Mouse (Mus musculus) hematopoietic stem cell, adult 5-6 weeks (primary cell): ENCODE results near the gene Gm9195. TPM values are rescaled to one million over a fixed set of nuclear protein-coding genes. Genes with fewer than 3 reads are reported as not detected.
A peak's percentile ranks its signal among the peaks of the same experiment; 100 is the strongest.

ENCODE experiments used
- ATAC-seq, 2 experiments: fragments of 125-278 bp in 1 of 2; replicated peaks in 1 of 2; 2 replicates each; pipeline ENCODE4 v1.8.0; 2016 to 2017; ENCODE audit warnings: inconsistent platforms in 2 of 2, mild to moderate bottlenecking in 2 of 2, moderate number of reproducible peaks in 2 of 2, low read depth in 1 of 2, moderate TSS enrichment in 1 of 2; ENCODE audit not compliant: low FRiP score in 2 of 2, poor library complexity in 2 of 2, severe bottlenecking in 2 of 2, insufficient read depth in 1 of 2, low TSS enrichment in 1 of 2
- total RNA-seq: library from RNA; stranded (forward); fragments of 172-1452, 232-1000 nt; gene quantifications from 2 replicates; pipeline ENCODE4 v1.2.3, GENCODE M21; 2017

The Gm9195 gene
- total RNA-seq = not detected in 2 replicates

DNA sequence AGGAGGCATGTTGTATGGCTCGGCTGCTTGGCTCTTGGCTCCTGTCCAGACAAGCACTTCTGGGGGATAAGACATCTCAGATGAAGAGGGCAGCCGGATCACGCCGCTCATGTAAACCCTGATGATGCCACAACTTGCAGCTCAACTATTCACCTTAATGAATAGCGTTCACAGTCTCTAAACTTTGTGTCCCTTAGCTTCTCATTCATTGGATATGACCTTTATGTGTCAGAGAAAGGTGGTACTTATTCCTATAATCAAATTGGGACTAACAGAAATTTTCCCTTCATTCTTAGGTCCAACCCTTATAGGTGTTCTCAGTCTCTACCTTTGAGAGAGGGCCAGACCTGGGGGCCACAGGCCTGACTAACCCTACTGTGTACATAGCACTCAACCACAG, at the start of gene Gm9195:
Gene Gm9195, minus strand, starts transcription at position 101 of the 400 bp plus-strand sequence.
- ATAC-seq = no peak

DNA sequence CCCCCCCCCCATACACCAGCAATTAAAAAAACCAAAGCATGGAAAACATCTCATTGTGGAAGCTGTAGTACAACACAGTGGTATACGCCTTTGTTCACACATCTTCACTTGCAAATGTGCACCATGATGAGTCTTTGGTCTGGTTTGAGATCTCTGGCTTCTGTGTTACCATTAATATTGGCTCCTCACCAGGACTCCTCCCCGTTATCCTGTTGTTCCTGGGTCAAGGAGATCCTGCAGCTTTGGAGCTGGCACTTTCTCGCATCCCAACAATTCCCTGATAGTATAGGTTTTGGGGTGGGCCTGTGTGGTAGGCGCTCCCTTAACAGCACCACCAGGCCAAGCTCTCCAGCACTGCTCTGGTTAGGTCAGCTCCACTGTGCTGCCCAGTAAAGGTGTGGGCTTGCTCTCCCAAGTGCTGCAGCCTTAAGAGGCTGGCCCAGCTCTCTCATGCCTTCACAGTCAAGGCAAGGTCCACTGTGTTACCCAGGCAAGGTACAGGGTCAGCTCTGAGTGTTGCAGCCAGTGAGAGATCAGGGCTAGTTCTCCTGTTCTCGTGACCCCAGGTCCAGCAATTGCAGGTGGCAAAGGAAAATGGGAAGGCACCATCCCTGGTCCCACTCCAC, 44.9 kb upstream of the Gm9195 start:
- no peak for ATAC-seq

DNA sequence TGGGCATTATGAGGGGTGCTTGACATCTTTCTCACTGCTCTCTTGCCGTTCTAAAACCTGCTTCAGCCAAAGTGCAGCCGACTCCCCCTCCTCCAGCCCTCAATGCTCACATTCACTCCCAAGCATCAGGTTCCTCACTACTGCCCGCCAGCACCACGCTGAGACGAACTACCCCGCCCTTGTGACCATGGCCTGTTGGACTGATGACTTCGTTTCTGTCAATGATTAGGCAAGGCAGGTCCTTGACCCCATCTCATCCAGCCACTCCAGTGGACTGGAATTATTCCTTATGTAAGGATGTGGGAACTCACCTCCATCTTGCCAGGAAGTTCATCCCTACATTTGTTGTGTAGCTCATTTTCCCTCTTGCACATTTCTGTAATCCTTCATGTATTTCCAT, 42.2 kb upstream of the Gm9195 start:
- ATAC-seq = no peak

DNA sequence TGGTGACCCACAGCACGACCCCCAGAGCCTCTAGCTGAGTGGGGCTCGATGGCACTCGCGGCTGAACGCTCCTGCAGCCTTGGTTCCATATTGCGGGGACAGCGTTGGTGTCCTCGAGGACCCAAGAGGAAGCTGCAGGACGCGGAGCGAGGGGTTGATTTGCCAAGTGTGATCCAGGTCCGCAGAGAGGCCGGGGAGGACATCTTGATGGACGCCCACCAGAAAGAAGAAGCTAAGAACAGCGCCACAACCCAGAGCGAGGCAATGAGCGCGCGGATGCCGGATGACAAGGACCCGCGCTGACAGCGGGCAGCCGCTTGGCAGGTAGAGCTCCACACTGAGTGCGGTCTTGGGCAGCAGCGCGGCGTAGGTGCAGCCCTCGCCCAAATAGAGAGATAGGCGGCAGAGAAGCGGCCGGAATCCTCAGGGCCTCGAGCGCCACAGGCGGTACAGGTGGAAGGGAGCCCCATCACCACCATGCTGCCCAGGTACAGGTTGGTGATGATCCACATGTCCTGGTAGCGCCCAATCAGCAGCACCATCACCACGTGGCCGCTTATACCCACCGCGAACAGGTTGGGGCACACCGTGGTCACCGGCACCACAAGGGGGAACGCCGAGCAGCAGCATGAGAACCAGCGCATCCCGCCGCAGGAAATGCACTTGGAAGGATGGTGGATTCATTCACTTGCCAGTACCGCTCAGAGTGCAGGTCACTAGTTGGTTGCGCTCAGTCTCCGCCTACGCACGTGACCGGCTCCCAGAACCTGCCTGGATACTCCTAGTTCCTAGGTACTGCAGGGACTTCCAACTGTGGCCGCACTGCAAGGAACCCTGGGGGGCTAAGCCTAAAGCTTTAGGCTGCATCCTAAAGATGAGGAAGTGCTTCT, 40.6 kb upstream of the Gm9195 start:
- ATAC-seq = peak; percentile 44 to 70

DNA sequence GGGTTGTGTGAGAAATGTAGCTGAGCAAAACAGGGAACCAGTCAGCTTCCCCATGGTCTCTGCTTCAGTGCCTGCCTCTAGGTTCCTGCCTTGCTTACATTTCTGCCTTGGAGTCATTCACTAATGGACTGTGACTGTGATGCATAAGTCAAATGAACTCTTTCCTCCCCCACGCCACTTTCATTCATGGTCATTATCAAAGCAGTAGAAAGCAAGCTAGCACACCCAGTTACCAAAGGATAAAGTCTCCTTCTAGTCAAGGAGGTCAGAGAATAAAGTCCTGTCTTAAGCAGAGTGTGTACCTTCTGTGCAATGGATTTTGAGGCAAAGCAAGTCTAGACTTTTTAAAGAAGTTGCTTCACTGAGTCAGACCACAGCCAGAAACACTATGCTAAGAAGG, 35.5 kb upstream of the Gm9195 start:
- no peak for ATAC-seq

DNA sequence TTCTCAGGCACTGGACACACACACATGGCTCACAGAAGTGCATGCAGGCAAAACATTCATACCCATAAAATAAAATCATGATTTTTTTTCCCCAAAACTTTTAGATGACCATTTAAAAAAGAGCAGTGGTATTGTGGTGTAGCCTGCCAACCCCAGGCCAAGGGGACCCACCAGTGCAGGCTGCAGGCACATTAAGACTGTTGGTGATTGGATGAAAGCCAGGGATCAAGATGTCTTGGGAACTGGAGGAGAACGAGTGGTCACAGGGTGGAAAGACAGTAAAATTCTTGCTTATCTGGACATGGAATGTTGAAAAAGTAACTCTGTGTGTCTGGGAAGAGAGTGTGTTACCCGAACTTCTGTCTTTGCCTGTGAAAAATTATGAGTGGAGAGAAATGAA, 27.9 kb upstream of the Gm9195 start:
- ATAC-seq = no peak

DNA sequence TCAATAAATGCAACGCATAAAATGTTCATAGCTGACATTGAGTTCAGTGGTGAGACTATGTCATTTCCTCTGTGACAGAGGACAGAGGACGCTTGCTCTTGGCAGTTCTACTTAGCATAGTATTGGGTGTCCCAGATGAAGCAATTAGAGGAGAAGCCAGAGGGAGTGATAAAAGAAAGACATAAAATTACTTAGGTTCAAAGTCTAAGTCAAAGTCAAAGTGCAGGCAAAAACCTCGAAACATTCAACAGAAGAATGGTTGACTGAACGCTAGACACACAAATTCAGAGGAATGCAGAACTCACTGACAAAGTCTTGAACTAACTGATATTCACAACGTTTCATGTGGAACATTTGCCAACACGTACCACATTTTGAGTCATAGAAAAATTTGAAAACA, 27.1 kb upstream of the Gm9195 start:
- ATAC-seq = no peak

DNA sequence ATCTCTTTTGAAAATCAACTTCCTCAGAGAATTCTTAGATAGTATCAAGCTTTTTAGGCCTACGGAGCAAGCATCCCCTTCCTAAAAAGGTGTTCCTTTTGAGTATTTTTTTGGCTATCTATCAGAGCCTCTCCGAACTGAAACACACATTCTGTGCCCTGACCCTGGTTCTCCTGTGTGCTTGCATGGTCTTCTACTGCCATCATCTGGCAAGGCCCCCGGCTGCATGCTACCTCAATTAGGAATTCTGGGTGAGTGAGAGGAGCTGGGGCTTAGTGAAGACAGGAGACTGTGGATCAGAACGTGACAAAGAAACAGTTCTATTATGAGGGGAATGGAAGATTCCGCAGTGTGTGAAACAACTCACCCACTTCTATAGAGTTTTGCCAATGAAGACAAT, 24.7 kb upstream of the Gm9195 start:
- peak; percentile 53 to 64; a peak in 2 of 4 replicates for ATAC-seq

DNA sequence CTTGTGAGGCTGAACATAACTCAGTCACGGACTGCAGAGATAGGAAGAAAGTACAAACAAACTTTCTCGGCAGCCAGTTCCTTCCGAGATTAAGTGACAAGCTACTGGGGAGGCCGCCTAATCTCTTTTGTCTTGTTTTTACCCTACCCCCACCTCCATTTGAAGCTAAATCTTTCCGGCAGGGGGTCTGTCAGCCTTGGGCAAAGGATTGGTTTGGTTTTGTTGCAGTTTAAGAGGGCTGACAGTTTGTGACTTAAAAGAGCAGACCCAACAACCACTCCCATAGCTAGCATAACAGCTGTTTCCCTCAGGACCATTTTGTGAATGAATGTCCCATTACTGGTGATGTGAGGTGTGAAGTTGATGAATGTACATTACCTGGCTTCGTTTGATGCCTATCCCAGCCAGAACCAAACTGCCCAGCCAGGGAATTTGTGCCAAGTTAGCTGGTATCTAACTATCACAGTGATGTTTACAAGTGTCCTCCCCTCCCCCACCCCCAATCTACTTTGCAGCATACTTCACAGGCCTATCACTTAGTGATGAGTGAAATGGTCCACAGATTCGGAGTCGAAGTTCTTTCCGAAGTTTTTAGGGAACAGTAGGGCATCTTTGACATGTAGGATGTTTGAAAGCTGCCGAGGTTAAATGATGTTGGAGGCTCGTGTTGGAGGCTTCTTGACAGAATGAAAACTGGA, 15.2 kb upstream of the Gm9195 start:
- ATAC-seq = no peak

DNA sequence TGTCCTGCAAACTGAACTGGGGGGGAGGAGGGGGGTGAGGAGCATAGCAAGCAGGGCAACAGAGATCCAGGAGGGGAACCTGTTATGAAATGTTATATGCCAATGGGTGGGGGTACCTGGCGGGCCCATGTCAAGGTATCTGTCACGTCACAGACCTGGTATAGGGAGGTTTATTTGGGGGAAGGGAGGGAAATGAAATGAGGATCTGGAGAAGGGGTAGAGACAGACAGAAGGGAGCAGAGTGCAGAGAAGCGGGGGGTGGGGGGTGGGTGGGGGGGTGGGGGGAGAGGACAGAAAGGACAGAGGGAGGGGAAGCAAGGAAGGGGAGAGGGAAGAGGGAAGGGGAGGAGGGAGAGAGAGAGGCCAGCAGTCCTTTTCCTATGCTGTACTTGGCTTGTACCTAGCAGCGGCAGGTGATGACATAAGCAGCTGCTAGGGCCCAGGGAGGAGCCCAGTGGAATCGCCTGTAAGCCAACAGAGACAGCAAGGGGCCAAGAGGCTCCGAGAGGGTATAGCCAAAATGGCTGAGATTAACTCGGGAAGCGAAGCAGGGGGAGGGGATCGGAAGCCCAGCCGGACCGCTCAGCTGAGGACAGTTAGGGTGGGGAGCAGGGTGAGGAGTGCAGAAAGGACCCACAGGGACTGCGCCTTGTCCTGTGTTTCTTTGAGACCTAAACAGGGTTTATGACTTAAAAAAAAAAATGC, 14.5 kb upstream of the Gm9195 start:
- ATAC-seq = peak; percentile 21 to 42

DNA sequence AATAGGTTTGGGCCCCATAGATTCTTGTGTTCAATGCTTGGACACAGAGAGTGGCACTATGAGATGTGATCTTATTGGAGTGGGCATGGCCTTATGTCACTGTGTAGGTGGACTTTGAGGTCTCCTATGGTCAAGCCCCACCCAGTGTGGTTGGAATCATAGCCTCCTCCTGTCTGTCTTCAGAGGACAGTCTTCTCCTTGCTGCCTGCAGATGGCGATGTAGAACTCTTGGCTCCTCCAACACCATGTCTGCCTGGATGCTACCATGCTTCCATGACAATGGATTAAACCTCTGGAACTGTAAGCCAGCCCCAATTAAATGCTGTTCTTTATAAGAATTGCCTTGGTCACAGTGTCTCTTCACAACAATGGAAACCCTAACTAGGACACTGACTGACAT, 13.3 kb upstream of the Gm9195 start:
- ATAC-seq = no peak

DNA sequence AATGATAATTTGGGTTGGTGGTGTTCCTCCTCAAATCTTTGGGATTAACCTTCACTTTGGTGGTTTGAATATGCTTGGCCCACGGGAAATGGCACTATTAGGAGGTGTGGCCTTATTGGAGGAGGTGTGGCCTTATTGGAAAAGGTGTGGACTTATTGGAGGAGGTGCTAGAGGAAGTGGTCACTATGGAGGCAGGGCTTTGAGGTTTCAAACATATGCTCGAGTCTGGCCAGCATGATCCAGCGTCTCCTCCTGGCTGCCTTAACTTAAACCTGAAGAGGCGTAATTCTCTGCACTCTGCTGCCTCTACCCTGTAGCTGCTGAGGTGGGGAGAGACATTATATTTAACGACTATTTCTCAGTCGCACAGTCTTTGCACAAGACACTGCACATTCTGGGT, 11.6 kb upstream of the Gm9195 start:
- ATAC-seq = no peak

DNA sequence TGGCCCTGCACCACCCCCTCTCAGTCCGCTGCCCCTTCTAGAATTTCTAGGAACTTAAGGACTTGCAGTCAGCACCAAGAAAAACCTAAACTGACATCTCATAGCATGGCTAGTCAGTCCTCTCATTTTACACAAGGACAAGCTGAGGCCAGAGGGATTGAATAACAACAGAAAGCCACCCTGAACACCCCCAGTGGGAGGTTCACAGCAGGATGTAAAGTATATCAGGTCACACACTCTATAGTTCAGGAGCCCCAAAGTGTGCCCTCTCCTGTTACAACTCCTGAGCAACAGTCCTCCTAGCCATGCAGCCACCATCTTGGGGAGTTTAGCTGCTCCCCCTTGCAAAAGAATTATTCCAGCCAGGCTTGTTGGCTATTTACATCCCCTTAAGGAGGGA, 2.1 kb upstream of the Gm9195 start:
- ATAC-seq = no peak

DNA sequence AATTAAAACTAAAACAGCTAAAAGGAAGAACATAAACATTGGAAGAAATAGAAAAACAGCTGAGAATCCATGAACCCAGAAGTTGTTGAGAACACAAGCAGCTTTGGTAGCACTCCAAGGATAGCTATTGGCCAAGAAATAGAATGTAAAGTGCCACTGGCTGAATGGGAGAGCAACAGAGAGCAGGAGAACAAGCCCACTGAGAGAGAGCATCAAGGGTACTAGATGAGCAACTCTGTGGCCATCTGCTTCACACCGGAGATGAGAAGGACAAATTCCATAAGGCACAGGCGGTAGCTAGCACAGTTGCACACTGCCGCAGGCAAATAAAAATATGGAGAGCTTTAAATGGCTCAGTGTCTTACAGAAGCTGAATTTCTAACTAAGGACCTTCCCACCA, 1.3 kb downstream of the Gm9195 start:
- ATAC-seq = no peak

DNA sequence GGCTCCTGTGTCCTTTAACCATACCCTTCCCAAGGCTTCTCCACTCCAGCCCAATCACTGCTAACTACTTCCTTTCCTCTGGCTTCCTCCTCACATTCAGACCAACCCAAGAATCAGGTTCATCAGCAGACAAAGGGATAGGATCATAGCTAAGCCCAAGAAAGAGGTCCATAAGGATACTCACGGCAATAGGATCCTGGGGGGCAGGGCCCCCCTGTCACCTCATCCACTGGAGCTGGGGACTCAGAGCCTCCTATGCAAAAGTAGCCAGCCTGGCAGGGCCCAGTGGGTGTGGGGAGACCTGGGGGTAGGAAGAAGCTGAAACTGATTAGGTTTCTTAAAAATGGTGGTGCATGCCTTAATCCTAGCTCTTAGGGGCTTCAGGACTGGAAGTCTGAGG, 17.1 kb downstream of the Gm9195 start:
- ATAC-seq = no peak

DNA sequence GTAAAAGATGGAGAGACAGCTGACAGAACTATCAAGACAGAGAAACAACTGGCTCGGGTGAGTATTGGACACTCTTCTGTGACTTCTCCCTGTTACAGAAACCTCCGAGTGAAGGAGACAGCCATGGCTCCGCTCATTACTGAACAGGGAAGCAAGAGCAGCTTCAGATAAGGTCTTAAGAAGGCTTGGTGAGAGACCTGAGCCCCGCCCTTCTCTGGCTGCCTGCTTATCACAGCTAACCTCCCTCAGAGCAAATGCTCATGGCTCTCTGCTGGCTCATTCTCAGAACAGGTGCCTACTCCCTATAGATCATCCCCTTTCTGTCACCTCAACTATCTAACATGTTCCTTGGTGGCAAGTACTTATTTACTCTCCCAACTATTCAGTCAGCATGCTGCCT, 23.2 kb downstream of the Gm9195 start:
- ATAC-seq = no peak

DNA sequence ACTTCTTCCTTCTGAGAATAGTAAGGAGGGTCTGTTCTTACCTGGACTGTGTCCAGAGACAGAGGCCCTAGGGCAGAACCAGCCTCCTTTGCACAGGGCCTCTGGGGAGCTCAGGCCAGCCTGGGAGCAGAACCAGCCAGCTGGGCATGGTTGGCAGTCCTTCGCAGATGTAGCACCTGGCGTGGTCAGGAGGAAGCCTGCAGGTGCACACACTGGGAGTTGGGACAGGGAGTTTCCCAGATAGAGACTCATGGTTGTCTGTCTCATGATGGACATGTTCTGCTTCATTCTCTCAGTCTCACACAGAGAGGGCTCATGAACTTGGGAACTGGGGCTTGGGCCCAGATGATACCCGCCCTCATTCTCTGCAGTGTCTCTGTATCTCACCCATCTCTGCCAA, 25.3 kb downstream of the Gm9195 start:
- ATAC-seq = no peak

DNA sequence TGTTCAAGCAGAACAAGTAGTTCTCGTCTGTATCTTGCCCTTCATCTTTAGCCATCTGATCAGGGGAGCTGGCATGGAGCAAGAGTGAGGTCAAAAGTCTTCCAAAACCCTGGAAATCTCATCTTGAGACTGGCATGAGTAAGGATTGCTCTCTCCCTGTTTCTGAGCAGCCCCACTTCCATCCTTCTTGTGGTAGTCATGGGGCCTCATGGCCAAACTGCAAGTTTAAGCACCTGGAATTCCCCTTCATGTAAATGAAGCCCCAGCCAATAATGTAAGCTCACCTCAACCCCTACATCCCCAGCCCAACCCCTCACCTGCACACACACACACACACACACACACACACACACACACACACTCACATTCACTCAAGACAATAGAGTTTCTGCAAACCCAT, 30.0 kb downstream of the Gm9195 start:
- no peak for ATAC-seq
